Mouse (Mus musculus) intestine, embryonic 15.5 days (tissue): ENCODE results near the gene Ackr1. TPM values are rescaled to one million over a fixed set of nuclear protein-coding genes. Genes with fewer than 3 reads are reported as not detected.
"Not testable (repeated sequence)": the region's sequence is repeated elsewhere in the genome, so short reads cannot be mapped to it uniquely, and the experiment has no call there.

Experiments
- ATAC-seq: fragments of 200-750 bp; cut with Nextera tagmentation; 2 replicates; pipeline ENCODE4 v1.8.0; 2017; ENCODE audit warnings: moderate TSS enrichment, moderate library complexity
- H3K27ac ChIP-seq: fragments of 300-500 bp; sonication (generic); 2 replicates; pipeline ENCODE4 v1.5.1; 2015; ENCODE audit warnings: mild to moderate bottlenecking, inconsistent platforms
- H3K27me3 ChIP-seq: fragments of 300-500 bp; sonication (generic); replicated peaks from 2 replicates; pipeline ENCODE4 v1.6.1; 2015; ENCODE audit warnings: inconsistent platforms
- H3K36me3 ChIP-seq: fragments of 300-500 bp; sonication (generic); 2 replicates; pipeline ENCODE4 v1.6.1; 2015; ENCODE audit warnings: inconsistent platforms
- H3K4me1 ChIP-seq: fragments of 300-500 bp; sonication (generic); replicated peaks from 2 replicates; pipeline ENCODE4 v1.6.1; 2015; ENCODE audit warnings: inconsistent platforms
- H3K4me2 ChIP-seq: fragments of 300-500 bp; sonication (generic); replicated peaks from 2 replicates; pipeline ENCODE4 v1.6.1; 2015; ENCODE audit warnings: mild to moderate bottlenecking, inconsistent platforms
- H3K4me3 ChIP-seq: fragments of 300-500 bp; sonication (generic); replicated peaks from 2 replicates; pipeline ENCODE4 v1.5.1; 2015; ENCODE audit warnings: inconsistent platforms
- H3K9ac ChIP-seq: fragments of 300-500 bp; sonication (generic); 2 replicates; pipeline ENCODE4 v1.6.1; 2015; ENCODE audit warnings: inconsistent platforms
- H3K9me3 ChIP-seq: fragments of 300-500 bp; sonication (generic); 2 replicates; pipeline ENCODE4 v1.6.1; 2016; ENCODE audit warnings: inconsistent platforms
- WGBS: fragments of 180-500 bp; shearing (Covaris S2); methylation state at CpG from one replicate; pipeline ENCODE4 v1.1.7; 2015; 5-methylcytosine and 5-hydroxymethylcytosine counted together
- polyA plus RNA-seq: library from polyadenylated mRNA; unstranded; fragments of >200 nt; fragmentation: Nextera tagmentation; extraction: Ambion mirVana; gene quantifications from 2 replicates; pipeline ENCODE4 v1.2.1, GENCODE M21; 2015

The Ackr1 gene
- polyA plus RNA-seq, 1 experiment from 2014 or later, result 2.1 TPM

DNA sequence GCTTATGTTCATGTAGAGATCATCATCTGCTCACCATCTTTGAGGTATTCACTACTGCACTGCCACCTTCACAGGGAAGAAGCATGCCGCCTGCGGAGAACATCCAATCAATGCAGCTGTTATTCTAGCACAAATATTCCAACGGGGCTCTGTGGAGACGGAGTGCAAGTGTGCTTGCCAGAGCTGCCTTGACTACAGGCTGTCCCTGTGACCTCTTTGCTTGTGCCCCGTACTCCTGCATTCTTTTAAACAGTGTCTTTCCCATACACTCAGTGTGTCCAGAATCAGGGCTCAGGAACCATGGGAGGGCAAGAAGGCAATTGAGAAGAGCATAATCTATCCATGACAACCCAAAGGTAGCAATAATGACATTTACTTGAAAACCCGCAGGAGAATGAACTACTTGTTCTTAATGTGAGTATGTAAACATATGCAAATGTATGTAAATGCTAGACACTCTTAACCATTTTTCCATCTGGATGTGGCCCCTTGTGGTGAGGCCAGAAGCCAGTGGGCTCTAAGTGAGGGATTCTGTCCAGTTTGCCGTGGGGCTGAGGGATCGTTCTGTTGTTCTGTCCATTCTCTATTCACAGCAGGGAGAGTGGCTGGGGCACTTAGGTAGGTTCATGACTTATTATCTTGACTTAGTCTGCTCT lies 11.8 kb downstream of the Ackr1 start:
- H3K9ac ChIP-seq, result no peak overlapping the region
- no peak for ATAC-seq
- 67% methylated on average over 8 of the region's 8 CpGs for WGBS

DNA sequence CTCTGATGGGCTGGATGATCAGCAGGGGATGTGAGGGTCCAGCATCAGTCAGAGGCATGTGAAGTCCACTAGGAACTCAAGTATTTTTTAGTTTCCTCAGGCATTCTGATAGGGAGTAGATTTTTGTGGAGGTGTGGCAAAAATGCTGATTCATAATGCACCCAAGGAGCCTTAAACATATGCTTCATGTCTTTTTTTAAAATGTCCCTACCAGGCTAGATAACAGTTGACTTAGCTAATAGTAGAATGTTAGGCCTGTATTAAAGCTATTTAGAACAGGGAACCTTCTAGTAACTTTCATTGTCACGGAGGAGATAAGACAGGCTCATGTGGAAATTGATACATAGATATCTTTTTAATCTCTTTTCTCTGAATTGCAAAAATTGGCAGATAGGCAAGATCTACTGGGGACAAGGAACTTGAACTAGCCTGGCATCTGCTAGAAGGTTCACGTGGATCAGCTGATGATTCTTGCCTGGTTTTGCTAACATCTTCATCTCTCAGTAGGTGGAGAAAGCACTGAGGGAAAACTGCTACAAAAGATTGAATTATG lies 15.5 kb downstream of the Ackr1 start:
- no peak overlapping the region for H3K27ac ChIP-seq
- H3K4me3 ChIP-seq, result no peak overlapping the region
- H3K4me2 ChIP-seq, result no peak overlapping the region
- no peak for ATAC-seq
- no peaks in the 10 kb centered on the region for H3K36me3 ChIP-seq
- no peak overlapping the region for H3K9ac ChIP-seq
- no peaks in the 10 kb centered on the region for H3K27me3 ChIP-seq
- WGBS, result 86% methylated on average over 2 of the region's 2 CpGs
- H3K4me1 ChIP-seq, result no peaks in the 10 kb centered on the region
- H3K9me3 ChIP-seq, result no peaks in the 10 kb centered on the region

More for the DNA sequence above, 11.8 kb downstream of the Ackr1 start:
- Histone ChIP-seq H3K4me1 (no peaks in the 10 kb centered on the region), H3K36me3 (no peaks in the 10 kb centered on the region), H3K27ac (no peak overlapping the region), H3K27me3 (no peaks in the 10 kb centered on the region), H3K4me3 (no peak overlapping the region), H3K9me3 (no peaks in the 10 kb centered on the region), H3K4me2 (no peak overlapping the region)

DNA sequence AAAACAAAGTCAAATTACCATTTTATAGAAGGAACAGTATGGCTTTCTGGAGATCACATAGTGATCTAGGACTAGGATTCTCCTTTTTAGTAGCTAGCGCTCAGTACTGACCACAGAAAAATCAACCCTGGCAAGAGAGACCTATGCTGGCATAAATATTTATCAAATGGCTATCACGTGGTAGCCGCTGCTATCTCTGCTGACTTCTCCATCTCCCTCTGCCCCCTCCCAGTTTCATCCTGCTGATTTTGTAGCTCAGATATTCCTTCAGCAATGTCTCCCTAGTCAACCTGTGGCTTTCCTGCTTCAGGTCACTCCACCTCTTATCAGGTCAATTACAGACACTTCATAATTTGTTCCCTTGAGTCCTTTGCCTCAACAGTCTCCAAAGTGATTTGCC lies 17.8 kb downstream of the Ackr1 start:
- no peak for ATAC-seq
- no peaks in the 10 kb centered on the region for H3K9me3 ChIP-seq
- no peak overlapping the region for H3K27ac ChIP-seq
- H3K9ac ChIP-seq, result no peak overlapping the region
- no peak overlapping the region for H3K4me3 ChIP-seq
- no peak overlapping the region for H3K4me2 ChIP-seq
- H3K36me3 ChIP-seq, result no peaks in the 10 kb centered on the region
- WGBS, result 67% methylated on average over 3 of the region's 3 CpGs
- H3K27me3 ChIP-seq, result no peaks in the 10 kb centered on the region
- no peaks in the 10 kb centered on the region for H3K4me1 ChIP-seq

DNA sequence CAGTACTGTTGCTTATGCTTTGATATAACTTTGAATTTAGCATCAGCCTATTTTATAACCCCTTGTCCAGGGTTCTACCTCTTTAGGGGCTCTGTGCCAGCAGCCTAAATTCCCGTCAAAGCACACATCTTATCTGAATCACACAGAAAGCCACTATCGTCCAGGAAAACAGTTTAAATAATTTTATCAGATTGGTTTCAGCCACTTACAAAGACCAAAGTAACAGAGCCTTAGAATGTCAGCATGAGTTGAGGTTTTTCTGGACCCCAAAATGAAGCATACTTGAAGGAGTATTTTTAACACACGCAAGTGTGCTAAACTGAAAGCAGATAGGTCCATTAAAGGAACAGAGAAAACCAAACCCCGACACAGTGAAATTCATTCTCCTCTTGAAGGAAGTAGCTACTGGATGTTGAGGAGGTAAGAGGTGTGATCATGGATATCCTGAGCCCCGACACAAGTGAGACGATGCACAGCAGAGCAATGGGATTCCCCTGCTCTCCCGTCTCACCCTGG lies 20.0 kb downstream of the Ackr1 start:
- not testable (repeated sequence) for H3K27me3 ChIP-seq, H3K4me1 ChIP-seq, H3K9me3 ChIP-seq, H3K4me3 ChIP-seq, H3K36me3 ChIP-seq, H3K9ac ChIP-seq, H3K27ac ChIP-seq, H3K4me2 ChIP-seq, ATAC-seq
- 82% methylated on average over 7 of the region's 7 CpGs for WGBS

DNA sequence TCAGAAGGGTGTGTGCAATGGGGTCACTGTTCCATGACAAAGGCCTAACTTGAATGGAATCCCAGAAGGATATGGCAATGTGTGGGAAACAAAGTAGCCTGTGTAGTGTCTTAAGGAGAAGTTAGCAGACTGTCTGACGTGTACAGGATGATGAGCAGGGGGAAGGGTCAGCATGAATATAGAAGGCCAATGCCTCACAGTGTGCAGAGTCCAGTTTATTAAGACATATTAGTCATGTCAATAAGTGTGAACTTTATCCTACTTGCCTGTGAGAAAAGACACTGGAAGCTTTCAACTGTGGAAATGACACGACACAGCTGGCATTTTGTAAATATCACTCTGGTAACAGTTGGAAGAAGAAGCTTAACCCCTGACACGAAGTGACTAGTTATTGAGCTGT lies 30.8 kb downstream of the Ackr1 start:
- ATAC-seq, H3K36me3 ChIP-seq: not testable (repeated sequence)
- 29% methylated on average over 3 of the region's 3 CpGs for WGBS

More for the DNA sequence above, 30.8 kb downstream of the Ackr1 start:
- not testable (repeated sequence) for H3K4me1 ChIP-seq, H3K27me3 ChIP-seq, H3K9me3 ChIP-seq, H3K4me3 ChIP-seq, H3K9ac ChIP-seq, H3K4me2 ChIP-seq, H3K27ac ChIP-seq

Other genes starting within 250 kb of the Ackr1 start
- not detected in 2 replicates for gene Olfr1408, start 196.4 kb downstream of the Ackr1 start, polyA plus RNA-seq
- gene Olfr1406, start 143.1 kb downstream of the Ackr1 start, polyA plus RNA-seq, result not detected in 2 replicates
- not detected in 2 replicates for gene Olfr218, start 135.9 kb downstream of the Ackr1 start, polyA plus RNA-seq
- not detected in 2 replicates for gene Olfr1404, start 121.4 kb downstream of the Ackr1 start, polyA plus RNA-seq
- 0.23 TPM in 1 of 2 replicates, not detected in the other for gene Fcer1a, start 106.5 kb downstream of the Ackr1 start, polyA plus RNA-seq
- gene Olfr418, start 67.7 kb downstream of the Ackr1 start, polyA plus RNA-seq, result not detected in 2 replicates
- not detected in 2 replicates for gene Mptx2, start 56.0 kb downstream of the Ackr1 start, polyA plus RNA-seq
- 3.7 and 4.4 TPM in 2 replicates for gene Aim2, start 17.1 kb upstream of the Ackr1 start, polyA plus RNA-seq
- gene Cadm3, start 33.9 kb upstream of the Ackr1 start, polyA plus RNA-seq, result 2.2 and 2.4 TPM in 2 replicates
- gene Ifi206, start 157.3 kb upstream of the Ackr1 start, polyA plus RNA-seq, result 0.10 and 0.16 TPM in 2 replicates
- not detected in 2 replicates for gene Ifi214, start 202.2 kb upstream of the Ackr1 start, polyA plus RNA-seq